Mouse (Mus musculus) myocyte (in vitro differentiated cells): ENCODE measurements around the gene Vps35. TPM values are rescaled to one million over a fixed set of nuclear protein-coding genes. Genes with fewer than 3 reads are reported as not detected.

Experiments
- H3K27me3 ChIP-seq: one replicate; pipeline ENCODE4 v1.6.1; 2011; ENCODE audit not compliant: control insufficient read depth, insufficient read depth, insufficient read length
- H3K36me3 ChIP-seq: one replicate; pipeline ENCODE4 v1.6.1; 2011; ENCODE audit not compliant: control insufficient read depth, insufficient read depth
- H3K4me2 ChIP-seq: one replicate; pipeline ENCODE4 v1.6.1; 2011; ENCODE audit warnings: low read depth, control low read depth
- H3K4me3 ChIP-seq: one replicate; pipeline ENCODE4 v1.5.1; 2011; ENCODE audit warnings: mild to moderate bottlenecking, control low read depth, moderate library complexity
- H3K79me2 ChIP-seq: one replicate; pipeline ENCODE4 v1.6.1; 2011; ENCODE audit not compliant: control insufficient read depth, insufficient read depth
- H3ac ChIP-seq: one replicate; pipeline ENCODE4 v1.6.1; 2011; ENCODE audit not compliant: control insufficient read depth, insufficient read length
- CEBPB ChIP-seq: IDR thresholded peaks from 2 replicates; pipeline ENCODE4 v1.6.1; 2011; ENCODE audit warnings: mild to moderate bottlenecking, moderate library complexity; ENCODE audit not compliant: poor library complexity, insufficient read depth, severe bottlenecking
- E2F4 ChIP-seq: IDR thresholded peaks from one replicate; pipeline ENCODE4 v1.6.1; 2011; ENCODE audit warnings: mild to moderate bottlenecking, control low read depth, moderate library complexity; ENCODE audit not compliant: insufficient read depth
- MAX ChIP-seq: IDR thresholded peaks from one replicate; pipeline ENCODE4 v1.6.1; 2011; ENCODE audit warnings: low read depth, mild to moderate bottlenecking, control low read depth
- MYOD1 ChIP-seq, 3 experiments: IDR thresholded peaks; one replicate each; pipeline ENCODE4 v1.6.1; 2011; ENCODE audit warnings: control low read depth in 2 of 3, low read depth in 2 of 3, mild to moderate bottlenecking in 2 of 3, moderate library complexity in 1 of 3; ENCODE audit not compliant: insufficient read length in 2 of 3, control insufficient read depth in 1 of 3
- MYOG ChIP-seq, 3 experiments: IDR thresholded peaks; one replicate each; pipeline ENCODE4 v1.6.1; 2011; ENCODE audit warnings: control low read depth in 2 of 3, low read depth in 2 of 3, mild to moderate bottlenecking in 2 of 3; ENCODE audit not compliant: insufficient read length in 2 of 3, control insufficient read depth in 1 of 3, insufficient read depth in 1 of 3
- POLR2A ChIP-seq: IDR thresholded peaks from one replicate; pipeline ENCODE4 v1.6.1; 2011; ENCODE audit warnings: low read depth, mild to moderate bottlenecking, control low read depth, moderate library complexity; ENCODE audit not compliant: insufficient read length
- POLR2AphosphoS2 ChIP-seq: IDR thresholded peaks from one replicate; pipeline ENCODE4 v1.6.1; 2011; ENCODE audit warnings: low read depth, control low read depth; ENCODE audit not compliant: insufficient read length
- REST ChIP-seq: IDR thresholded peaks from one replicate; pipeline ENCODE4 v1.6.1; 2011; ENCODE audit warnings: mild to moderate bottlenecking, control low read depth, moderate library complexity; ENCODE audit not compliant: insufficient read depth, insufficient read length
- SRF ChIP-seq: IDR thresholded peaks from one replicate; pipeline ENCODE4 v1.6.1; 2011; ENCODE audit warnings: low read depth; ENCODE audit not compliant: control insufficient read depth, insufficient read length
- TCF12 ChIP-seq: IDR thresholded peaks from one replicate; pipeline ENCODE4 v1.6.1; 2011; ENCODE audit warnings: mild to moderate bottlenecking, control low read depth; ENCODE audit not compliant: poor library complexity, insufficient read depth, severe bottlenecking
- TCF3 ChIP-seq: IDR thresholded peaks from one replicate; pipeline ENCODE4 v1.6.1; 2011; ENCODE audit warnings: low read depth, control low read depth; ENCODE audit not compliant: insufficient read length
- USF1 ChIP-seq: IDR thresholded peaks from one replicate; pipeline ENCODE4 v1.6.1; 2011; ENCODE audit warnings: low read depth, mild to moderate bottlenecking, control low read depth, moderate library complexity
- polyA plus RNA-seq: library from polyadenylated mRNA; unstranded; fragments of >200 nt; fragmentation: generic; extraction: Trizol; gene quantifications from one replicate; pipeline ENCODE4 v1.2.1, GENCODE M21; 2012; ENCODE audit warnings: missing spikeins

The Vps35 gene
- polyA plus RNA-seq, result 52.1 TPM

- Histone ChIP-seq H3K79me2 (peaks cover 80% of the 10 kb centered on the region), H3ac (peak within 1 kb of the TSS; percentile 80), H3K27me3 (no peaks in the 10 kb centered on the region), H3K4me3 (peak within 1 kb of the TSS; percentile 97), H3K36me3 (peaks cover 18% of the 10 kb centered on the region), H3K4me2 (peak within 1 kb of the TSS; percentile 93)
- TF ChIP-seq USF1 (peak; percentile 54), MAX (no peak), TCF12 (no peak), SRF (no peak), POLR2AphosphoS2 (peak; percentile 93), POLR2A (peak; percentile 92), MYOG (IDR thresholded peaks at IDR 0.05; ENCODE audit: control insufficient read depth in 1 of 3, insufficient read depth in 1 of 3, insufficient read length in 2 of 3, low read depth in 2 of 3) (no peak), REST (peak; percentile 29), E2F4 (peak; percentile 87)
Measured at GRCm38 (mm10) chr8:85299434-85300077, at the start of gene Vps35, which contains the start of gene Orc6. Gene Vps35 (minus strand): TSS chr8:85299802. Gene Orc6 (plus strand): TSS chr8:85299632.

DNA sequence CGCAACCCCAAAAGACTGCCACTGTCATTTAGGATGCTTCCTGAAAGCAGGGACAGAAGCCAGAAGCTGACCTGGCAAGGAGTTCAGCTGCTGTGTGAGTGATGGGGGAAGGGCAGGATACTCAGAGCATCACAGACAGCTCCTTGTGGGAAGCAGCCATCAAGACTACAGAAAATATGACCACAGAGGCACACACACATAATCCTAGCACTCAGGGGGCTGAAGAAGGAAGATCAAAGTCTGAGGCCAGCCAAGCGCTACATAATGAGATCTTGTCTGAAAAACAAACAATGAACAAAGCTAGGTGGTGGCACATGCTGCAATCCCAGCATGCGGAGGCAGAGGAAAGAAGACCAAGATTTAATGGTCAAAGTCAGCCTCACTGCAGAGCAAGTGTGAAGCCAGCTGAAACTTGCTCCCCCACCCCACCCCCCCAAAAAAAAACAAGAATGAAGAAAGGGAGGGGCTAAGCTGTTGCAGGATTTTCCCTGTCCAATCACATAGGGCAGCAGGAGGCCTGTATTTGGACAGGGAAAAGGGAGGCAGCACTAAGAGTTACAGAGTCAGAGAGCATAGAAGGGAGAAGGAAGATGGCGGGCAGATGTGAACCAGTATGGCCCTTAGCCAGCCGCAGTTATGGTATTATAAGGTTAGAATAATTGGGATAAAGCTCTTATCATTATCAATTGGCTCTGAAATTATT lies 40.4 kb upstream of the Vps35 start:
- H3ac ChIP-seq, result no peak overlapping the region
- H3K27me3 ChIP-seq, result no peaks in the 10 kb centered on the region
- H3K36me3 ChIP-seq, result no peaks in the 10 kb centered on the region
- no peaks in the 10 kb centered on the region for H3K79me2 ChIP-seq
- H3K4me3 ChIP-seq, result no peak overlapping the region
- no peak overlapping the region for H3K4me2 ChIP-seq
- no peak for TF ChIP-seq POLR2AphosphoS2
- no peak for TF ChIP-seq CEBPB
- no peak for TF ChIP-seq SRF
- no peak for TF ChIP-seq REST
- TF ChIP-seq E2F4, result no peak
- TF ChIP-seq POLR2A, result no peak
- no peak for TF ChIP-seq TCF12

GRCm38 (mm10) chr8:85337681-85338080 lies 38.1 kb upstream of the Vps35 start:
- TF ChIP-seq MYOD1 (IDR thresholded peaks at IDR 0.05; ENCODE audit: control insufficient read depth in 1 of 3, insufficient read length in 2 of 3, low read depth in 2 of 3) (no peak), MAX (no peak), TCF12 (no peak), CEBPB (no peak), SRF (no peak), REST (no peak), E2F4 (no peak), POLR2AphosphoS2 (no peak), TCF3 (no peak), POLR2A (no peak), USF1 (no peak), MYOG (IDR thresholded peaks at IDR 0.05; ENCODE audit: control insufficient read depth in 1 of 3, insufficient read depth in 1 of 3, insufficient read length in 2 of 3, low read depth in 2 of 3) (no peak)
- Histone ChIP-seq H3K79me2 (no peaks in the 10 kb centered on the region), H3ac (no peak overlapping the region), H3K36me3 (no peaks in the 10 kb centered on the region), H3K4me3 (no peak overlapping the region), H3K4me2 (no peak overlapping the region), H3K27me3 (no peaks in the 10 kb centered on the region)

- TF ChIP-seq POLR2A (no peak), MYOD1 (IDR thresholded peaks at IDR 0.05; ENCODE audit: control insufficient read depth in 1 of 3, insufficient read length in 2 of 3, low read depth in 2 of 3) (no peak), TCF3 (no peak), SRF (no peak), MAX (no peak), MYOG (IDR thresholded peaks at IDR 0.05; ENCODE audit: control insufficient read depth in 1 of 3, insufficient read depth in 1 of 3, insufficient read length in 2 of 3, low read depth in 2 of 3) (no peak), USF1 (no peak), REST (no peak), POLR2AphosphoS2 (no peak), E2F4 (no peak), CEBPB (no peak), TCF12 (no peak)
- Histone ChIP-seq H3K4me2 (no peak overlapping the region), H3K4me3 (no peak overlapping the region), H3ac (no peak overlapping the region), H3K79me2 (no peaks in the 10 kb centered on the region), H3K27me3 (no peaks in the 10 kb centered on the region), H3K36me3 (no peaks in the 10 kb centered on the region)
Measured at GRCm38 (mm10) chr8:85336211-85336933, 36.8 kb upstream of the Vps35 start.
